In genomic region chr8:11727651-11728481, GRCm38 (mm10) we compare ENCODE assay signal across 7 mouse cellular contexts. TPM values are rescaled to one million over a fixed set of nuclear protein-coding genes. Genes with fewer than 3 reads are reported as not detected.
DNase-seq lines count a peak whose midpoint lies in the region; ATAC-seq lines count a peak whose summit lies in the region.

Gene Arhgef7 (plus strand): TSS chr8:11727721.

- peak; percentile 90 for ATAC-seq in hindbrain, embryonic 14.5 days (ENCODE audit: low FRiP score)

- peak within 1 kb of the TSS; percentile 94 for H3K9ac ChIP-seq in hindbrain, embryonic 14.5 days

- no peaks in the 10 kb centered on the region for H3K9me3 ChIP-seq in hindbrain, embryonic 14.5 days (ENCODE audit: control insufficient read depth, low read length)

- peak within 1 kb of the TSS; percentile 99 for H3K27ac ChIP-seq in hindbrain, embryonic 14.5 days

- DNase-seq in adrenal gland, postnatal 14 days, result peak; percentile 61
- DNase-seq in cerebellum, postnatal 36 days, result peak; percentile 81 to 88
- no peak for DNase-seq in gastrocnemius, adult 18-20 months (ENCODE audit: low spot score)
- DNase-seq in hindbrain, embryonic 14.5 days (ENCODE audit: low spot score), result peak; percentile 92
- peak; percentile 58 to 70 for DNase-seq in layer of hippocampus, postnatal 25 days (ENCODE audit: extremely low spot score in 1 of 2, low spot score in 1 of 2)
- DNase-seq in lung, postnatal 14 days, result peak; percentile 57
- peak; percentile 76 to 80 for DNase-seq in right cerebral cortex, adult 2 months (ENCODE audit: low spot score in 2 of 2)

- H3K27me3 ChIP-seq in hindbrain, embryonic 14.5 days (ENCODE audit: control insufficient read depth, insufficient read depth, low read length), result no peaks in the 10 kb centered on the region

- WGBS in hindbrain, embryonic 14.5 days, result under 1% methylated on average over 67 of the region's 127 CpGs

- H3K36me3 ChIP-seq in hindbrain, embryonic 14.5 days (replicated peaks; ENCODE audit: control insufficient read depth, insufficient read depth), result no peaks in the 10 kb centered on the region

- H3K4me2 ChIP-seq in hindbrain, embryonic 14.5 days (replicated peaks), result peak within 1 kb of the TSS; percentile 91

- H3K4me1 ChIP-seq in hindbrain, embryonic 14.5 days (replicated peaks; ENCODE audit: control insufficient read depth, insufficient read depth, low read length), result peaks cover 23% of the 10 kb centered on the region

- H3K4me3 ChIP-seq in hindbrain, embryonic 14.5 days (replicated peaks; ENCODE audit: low read length), result peak within 1 kb of the TSS; percentile 62

RNA-seq across cellular contexts. Expression of gene Arhgef7, which starts in this region (rescaled TPM):
- total RNA-seq in adrenal gland, postnatal 14 days (2021), result 54.4 and 64.5 TPM in 2 replicates
- total RNA-seq in gastrocnemius, adult 18-20 months (2021), result 10 to 100 TPM; 31.3 to 32.0 TPM
- polyA plus RNA-seq in hindbrain, embryonic 14.5 days (2014; fragmentation: Nextera tagmentation; extraction: Ambion mirVana), result 78.0 and 83.0 TPM in 2 replicates
- 100 to 1,000 TPM; 120 to 133 TPM for total RNA-seq in layer of hippocampus, postnatal 25 days (2021)
